ENCODE assay signal across 9 mouse cellular contexts in genomic region chr5:111267100-111267499, GRCm38 (mm10).
DNase-seq lines count a peak whose midpoint lies in the region; ATAC-seq and TF ChIP-seq lines count a peak whose summit lies in the region.
"Had no signal": no experiment of that assay in that cellular context is flagged by ENCODE, and none has a peak within 500 bp of the region (broad histone marks: within the 10 kb centered on the region; RNA-seq: fewer than 3 reads in every experiment).

No protein-coding gene starts in this region.

- 31% methylated on average over 3 of the region's 3 CpGs for WGBS in lung, adult 2 months
- 68% methylated on average over 3 of the region's 3 CpGs for WGBS in kidney, postnatal 0 days
- WGBS in stomach, embryonic 16.5 days, result 78% methylated on average over 3 of the region's 3 CpGs
- 80% methylated on average over 3 of the region's 3 CpGs for WGBS in midbrain, embryonic 13.5 days

- H3K9ac ChIP-seq in kidney, postnatal 0 days (ENCODE audit: low read depth, low read length), result no peak overlapping the region
- H3K9ac ChIP-seq in stomach, embryonic 16.5 days (ENCODE audit: low read length), result no peak overlapping the region
- H3K9ac ChIP-seq in midbrain, embryonic 13.5 days (replicated peaks), result no peak overlapping the region
- H3K9ac ChIP-seq: neural tube, embryonic 15.5 days had no signal

- no peaks in the 10 kb centered on the region for H3K27me3 ChIP-seq in kidney, postnatal 0 days (ENCODE audit: insufficient read depth, low read length)
- H3K27me3 ChIP-seq in stomach, embryonic 16.5 days (ENCODE audit: control insufficient read depth, insufficient read depth, low read length), result no peaks in the 10 kb centered on the region
- H3K27me3 ChIP-seq in midbrain, embryonic 13.5 days, result no peaks in the 10 kb centered on the region; the same call in 1 of the 2 replicates
- H3K27me3 ChIP-seq: neural tube, embryonic 15.5 days had no signal

- ATAC-seq in kidney, postnatal 0 days (replicated peaks; ENCODE audit: low FRiP score, low read depth), result no peak
- ATAC-seq in stomach, embryonic 16.5 days (ENCODE audit: insufficient read depth, low FRiP score), result no peak
- no peak for ATAC-seq in midbrain, embryonic 13.5 days

- TF ChIP-seq CTCF in lung, adult 2 months (IDR thresholded peaks at IDR 0.05; ENCODE audit: insufficient read depth, low read length), result no peak
- no peak for TF ChIP-seq CTCF in kidney, postnatal 0 days (IDR thresholded peaks at IDR 0.05; ENCODE audit: low read depth)

- DNase-seq in adrenal gland, adult (ENCODE audit: inconsistent age in 2 of 2, low spot score in 1 of 2), result peak; percentile 49 to 65
- no peak for DNase-seq in adrenal gland, postnatal 25 days
- DNase-seq in lung, adult 18-20 months, result peak; percentile 78 to 88
- DNase-seq in lung, adult 2 months, result no peak
- peak; percentile 50 for DNase-seq in kidney, postnatal 0 days (ENCODE audit: low spot score)
- no peak for DNase-seq in layer of hippocampus, postnatal 25 days (ENCODE audit: extremely low spot score in 1 of 2, low spot score in 1 of 2)

- peaks cover 43% of the 10 kb centered on the region for H3K4me1 ChIP-seq in lung, adult 2 months (ENCODE audit: control insufficient read depth, insufficient read depth, low read length)
- peaks cover 20% of the 10 kb centered on the region; the same call in 1 of the 2 replicates for H3K4me1 ChIP-seq in kidney, postnatal 0 days (replicated peaks; ENCODE audit: insufficient read depth, low read length)
- H3K4me1 ChIP-seq in stomach, embryonic 16.5 days (ENCODE audit: control insufficient read depth, insufficient read depth, low read length), result peaks cover 17% of the 10 kb centered on the region
- peaks cover 40% of the 10 kb centered on the region for H3K4me1 ChIP-seq in midbrain, embryonic 13.5 days (replicated peaks)

- no peak for TF ChIP-seq POLR2A in lung, adult 2 months (IDR thresholded peaks at IDR 0.05; ENCODE audit: borderline replicate concordance, extremely low read depth, low read depth, low read length)

- H3K27ac ChIP-seq in kidney, postnatal 0 days, result peak overlapping the region; percentile 70
- H3K27ac ChIP-seq in stomach, embryonic 16.5 days (ENCODE audit: low read length), result peak overlapping the region; percentile 25; the same call in 1 of the 2 replicates
- H3K27ac ChIP-seq in midbrain, embryonic 13.5 days, result no peak overlapping the region
- H3K27ac ChIP-seq: neural tube, embryonic 15.5 days had no signal

- H3K9me3 ChIP-seq in kidney, postnatal 0 days (replicated peaks; ENCODE audit: low read length), result no peaks in the 10 kb centered on the region
- peaks cover 9% of the 10 kb centered on the region; the same call in 1 of the 2 replicates for H3K9me3 ChIP-seq in stomach, embryonic 16.5 days (replicated peaks; ENCODE audit: control insufficient read depth, low read length)
- 0 out of 2 replicates have a peak, but pooled peaks cover 4% of the 10 kb centered on the region for H3K9me3 ChIP-seq in midbrain, embryonic 13.5 days
- H3K9me3 ChIP-seq: neural tube, embryonic 15.5 days had no signal

- H3K4me2 ChIP-seq in kidney, postnatal 0 days (ENCODE audit: low read length), result no peak overlapping the region
- no peak overlapping the region for H3K4me2 ChIP-seq in stomach, embryonic 16.5 days (ENCODE audit: low read depth, low read length)
- no peak overlapping the region for H3K4me2 ChIP-seq in midbrain, embryonic 13.5 days (replicated peaks)
- H3K4me2 ChIP-seq: neural tube, embryonic 15.5 days had no signal

- H3K36me3 ChIP-seq in kidney, postnatal 0 days (ENCODE audit: insufficient read depth, low read length), result peaks cover 19% of the 10 kb centered on the region; the same call in 1 of the 2 replicates
- H3K36me3 ChIP-seq in stomach, embryonic 16.5 days (ENCODE audit: control insufficient read depth, insufficient read depth, low read length), result peaks cover 9% of the 10 kb centered on the region
- peaks cover 46% of the 10 kb centered on the region for H3K36me3 ChIP-seq in midbrain, embryonic 13.5 days

- H3K4me3 ChIP-seq in lung, adult 2 months (replicated peaks; ENCODE audit: extremely low read depth, low read depth, low read length), result no peak overlapping the region
- H3K4me3 ChIP-seq in kidney, postnatal 0 days (replicated peaks; ENCODE audit: low read depth, low read length), result no peak overlapping the region
- H3K4me3 ChIP-seq in stomach, embryonic 16.5 days (replicated peaks; ENCODE audit: low read length), result no peak overlapping the region
- H3K4me3 ChIP-seq in midbrain, embryonic 13.5 days (replicated peaks), result no peak overlapping the region
- H3K4me3 ChIP-seq: neural tube, embryonic 15.5 days had no signal

Comparison
In these comparisons a context has a peak if more than half of its experiments do, and no peak if none do; other contexts are left out.
1. DNase-seq: peak in adrenal gland, adult (2 of 2), lung, adult 18-20 months (2 of 2) and kidney, postnatal 0 days (single experiment); none in adrenal gland, postnatal 25 days (single experiment), lung, adult 2 months (single experiment) and layer of hippocampus, postnatal 25 days (0 of 2).